Mouse (Mus musculus) adrenal gland, postnatal 36 days (tissue): ENCODE measurements at regions not wholly inside any gene's neighbourhood (a gene's known extent, or its start where the extent isn't known, plus 50 kb on each side); places are given as distances from the start of the nearest gene placed in this dataset.
A peak's percentile ranks its signal among the peaks of the same experiment; 100 is the strongest.
"Not testable (repeated sequence)": the region's sequence is repeated elsewhere in the genome, so short reads cannot be mapped to it uniquely, and the experiment has no call there.

Experiments
- DNase-seq, 2 experiments: peaks; one replicate each; pipeline ENCODE4 v3.0.0; 2021; ENCODE audit warnings: mixed read lengths in 1 of 2

- peak in 1 of 2 experiments; percentile 8 for DNase-seq
Measured at GRCm38 (mm10) chr12:33496306-33496705, 66.9 kb downstream of the Twistnb start.

DNA sequence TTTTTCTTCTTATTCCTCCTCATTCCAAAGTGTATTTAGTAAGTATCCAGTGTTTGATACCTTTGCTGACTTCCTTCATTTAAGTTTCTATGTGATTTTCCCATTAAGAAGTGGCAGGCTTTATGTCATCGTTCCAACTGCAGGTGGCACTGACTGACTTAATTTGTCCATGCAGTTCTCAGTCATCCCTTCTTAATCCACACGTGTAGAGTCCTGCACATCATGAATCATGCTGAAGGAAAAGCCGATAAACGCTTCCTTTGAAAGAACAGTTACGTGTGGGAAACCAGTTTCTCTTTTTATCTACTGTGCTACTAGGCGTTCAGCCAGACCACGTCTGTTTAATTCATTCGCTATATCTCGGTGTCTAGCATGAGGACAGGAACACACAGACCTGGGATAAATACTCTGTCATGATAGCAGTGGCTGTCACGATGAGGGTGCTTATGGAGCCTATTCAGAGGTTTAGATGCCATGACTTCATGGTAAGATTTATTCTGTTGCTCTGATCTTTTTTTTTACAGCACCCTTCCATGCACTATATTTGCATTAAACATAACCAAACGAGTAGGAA, 68.0 kb downstream of the Twistnb start:
- no peak for DNase-seq

DNA sequence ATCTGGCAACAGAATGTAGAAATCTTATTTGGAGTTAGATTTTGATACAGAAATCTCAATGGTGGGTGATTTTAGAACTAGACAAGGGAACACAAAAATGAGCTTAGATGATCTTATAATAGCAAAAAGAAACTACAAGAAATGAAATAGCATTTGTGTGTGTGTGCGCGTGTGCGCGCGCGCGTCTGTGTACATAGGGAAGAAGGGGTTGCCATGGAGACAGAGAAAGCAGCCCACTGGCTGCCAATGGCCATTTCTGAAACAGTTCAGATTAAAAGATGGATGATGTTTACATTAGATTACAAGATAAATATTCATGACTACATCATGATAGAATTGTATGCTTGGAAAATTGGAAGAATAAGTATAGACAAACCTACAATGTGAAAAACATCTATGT, 112.1 kb downstream of the Twistnb start:
- no peak for DNase-seq

GRCm38 (mm10) chr12:33551660-33552059, 122.2 kb downstream of the Twistnb start:
- not testable (repeated sequence) for DNase-seq

DNA sequence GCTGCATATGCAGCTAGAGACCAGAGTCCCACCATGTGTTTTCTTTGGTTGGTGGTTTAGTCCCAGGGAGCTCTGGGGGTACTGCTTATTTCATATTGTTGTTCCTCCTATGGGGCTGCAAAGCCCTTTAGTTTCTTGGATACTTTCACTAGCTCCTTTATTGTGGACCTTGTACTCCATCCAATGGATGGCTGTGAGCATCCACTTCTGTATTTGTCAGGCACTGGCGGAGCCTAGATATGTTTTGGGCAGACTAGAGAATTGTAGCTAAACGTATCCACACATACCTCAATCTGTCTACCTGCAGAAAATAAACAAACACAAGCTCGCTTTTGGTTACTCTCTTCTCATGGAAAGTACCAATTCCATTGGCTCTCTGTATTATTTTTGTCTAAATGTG, 122.8 kb downstream of the Twistnb start:
- DNase-seq: no peak

- no peak for DNase-seq
Measured at GRCm38 (mm10) chr12:33552651-33553050, 123.2 kb downstream of the Twistnb start.

- no peak for DNase-seq
Measured at GRCm38 (mm10) chr12:33553731-33554130, 124.3 kb downstream of the Twistnb start.

DNA sequence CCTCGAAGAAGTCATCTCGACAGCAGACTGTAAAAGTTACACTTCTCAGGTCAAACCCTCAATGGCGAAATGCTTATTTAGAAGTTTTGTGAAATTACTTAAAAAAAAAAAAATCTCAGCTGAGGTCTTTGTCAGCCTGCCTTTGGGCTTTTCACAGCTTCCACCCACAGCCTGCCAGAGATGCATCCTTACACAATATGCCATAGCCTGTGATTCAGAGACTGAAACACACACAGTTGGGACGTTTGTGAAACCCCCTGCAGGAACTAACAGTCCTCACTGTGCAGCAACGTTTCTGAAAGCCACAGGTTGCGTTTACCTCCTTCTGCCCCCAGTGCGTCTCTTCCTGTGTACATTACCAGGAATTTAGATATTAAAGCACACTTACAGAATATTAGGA, 131.7 kb downstream of the Twistnb start:
- DNase-seq: no peak

GRCm38 (mm10) chr12:33577877-33578428, 148.5 kb downstream of the Twistnb start:
- DNase-seq: no peak

- no peak for DNase-seq
Measured at GRCm38 (mm10) chr12:33580809-33581208, 151.4 kb downstream of the Twistnb start.

GRCm38 (mm10) chr12:33591031-33591430, 161.6 kb downstream of the Twistnb start:
- no peak for DNase-seq

GRCm38 (mm10) chr12:33592431-33592911, 163.0 kb downstream of the Twistnb start:
- no peak for DNase-seq

GRCm38 (mm10) chr12:33592938-33593337, 163.5 kb downstream of the Twistnb start:
- peak in 1 of 2 experiments; percentile 13 for DNase-seq

GRCm38 (mm10) chr12:33593685-33594084, 164.2 kb downstream of the Twistnb start:
- no peak for DNase-seq

- DNase-seq: no peak
Measured at GRCm38 (mm10) chr12:33605393-33605792, 176.0 kb downstream of the Twistnb start.

GRCm38 (mm10) chr12:33607811-33608602, 178.6 kb downstream of the Twistnb start:
- DNase-seq: no peak

DNA sequence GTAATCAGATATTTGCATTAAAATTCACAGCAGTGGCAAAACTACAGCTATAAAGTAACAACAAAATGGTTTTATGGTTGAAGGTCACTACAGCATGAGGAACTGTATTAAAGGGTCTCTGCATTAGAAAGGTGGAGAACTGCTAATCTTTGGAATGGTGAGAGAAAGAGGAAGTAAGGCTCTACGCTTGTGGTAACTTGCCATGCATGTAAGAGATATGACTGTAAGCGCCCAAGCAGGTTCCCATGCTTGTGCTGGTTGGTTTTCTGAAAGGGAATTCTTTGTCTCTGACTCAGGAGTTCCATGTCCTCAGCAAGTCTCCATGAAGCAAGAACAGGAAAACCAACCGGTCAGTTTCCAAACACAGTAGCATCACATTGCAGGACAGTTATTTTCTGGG, 182.9 kb downstream of the Twistnb start:
- no peak for DNase-seq

DNA sequence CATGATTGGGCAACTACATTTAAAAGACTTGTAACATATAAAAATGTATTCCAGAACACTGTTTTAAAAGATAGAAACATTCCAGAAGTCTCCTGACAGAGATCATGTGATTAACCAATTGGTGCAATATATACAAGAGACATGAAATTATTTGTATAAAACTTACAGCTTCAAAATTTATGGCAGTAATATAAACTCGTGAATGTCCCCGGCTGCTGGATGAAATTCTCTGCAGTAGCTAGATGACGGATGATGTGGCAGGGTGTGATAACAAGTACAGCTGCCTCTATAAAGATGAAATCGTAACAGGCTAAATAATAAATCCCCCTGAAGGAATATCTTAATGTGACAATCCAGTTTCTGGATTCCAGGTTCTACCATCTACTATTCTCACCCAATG, 191.0 kb downstream of the Twistnb start:
- no peak for DNase-seq

DNA sequence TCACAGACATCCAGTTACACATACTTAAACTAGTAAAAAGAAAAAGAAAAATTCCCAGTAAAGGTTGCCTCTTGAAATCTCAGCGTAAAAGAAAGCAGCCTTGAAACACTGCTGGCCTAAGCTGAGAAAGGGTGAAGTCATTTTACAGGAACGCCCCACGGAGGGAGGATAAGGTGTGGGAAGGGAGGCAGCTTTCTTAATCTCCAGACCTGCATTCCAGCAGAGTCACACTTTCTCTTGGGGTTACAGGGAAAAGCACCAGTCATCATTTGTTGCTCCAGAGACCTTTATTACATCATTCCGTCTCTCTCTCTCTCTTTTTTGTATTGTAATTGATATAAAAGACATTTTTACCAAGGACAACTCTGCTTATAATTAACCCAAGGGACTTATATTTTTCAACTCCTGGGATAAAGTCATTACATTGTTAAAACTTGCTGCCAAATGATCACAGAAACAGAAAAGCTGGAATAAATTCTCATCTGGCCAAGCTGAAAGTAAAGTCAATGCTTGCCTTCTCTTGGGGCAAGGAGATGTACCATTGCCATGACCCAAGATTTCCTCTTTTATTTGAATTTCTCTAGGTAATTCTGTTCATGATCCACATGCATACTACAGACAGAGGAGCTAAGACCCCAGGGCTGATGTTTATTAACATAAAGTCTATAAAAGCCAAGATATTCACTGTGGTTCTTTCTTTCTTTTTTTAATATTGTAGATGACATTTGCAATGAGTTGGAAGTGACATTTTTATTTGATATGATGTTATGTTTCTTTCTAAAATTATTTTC, 196.9 kb downstream of the Twistnb start:
- no peak for DNase-seq

GRCm38 (mm10) chr12:33652597-33652996, 223.2 kb downstream of the Twistnb start:
- DNase-seq: no peak

DNA sequence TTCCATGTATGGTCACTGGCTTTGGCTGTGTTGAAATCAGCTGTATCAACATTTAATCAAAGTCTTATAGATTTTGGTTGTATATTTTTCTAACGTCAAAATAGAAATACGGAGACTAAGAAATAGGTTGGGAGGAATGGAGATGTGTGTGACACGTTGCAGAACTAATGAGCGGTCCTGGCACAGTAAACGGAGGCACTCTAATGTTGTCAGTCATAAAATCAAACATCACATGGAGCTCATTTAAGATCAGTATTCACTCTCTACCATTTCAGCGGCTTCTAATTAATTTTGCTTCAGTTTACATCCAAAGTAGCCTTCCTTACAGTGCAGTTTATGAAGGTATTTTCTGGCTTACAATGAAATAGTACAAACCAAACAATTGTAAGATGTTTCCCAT, 246.1 kb downstream of the Twistnb start:
- DNase-seq: no peak

DNA sequence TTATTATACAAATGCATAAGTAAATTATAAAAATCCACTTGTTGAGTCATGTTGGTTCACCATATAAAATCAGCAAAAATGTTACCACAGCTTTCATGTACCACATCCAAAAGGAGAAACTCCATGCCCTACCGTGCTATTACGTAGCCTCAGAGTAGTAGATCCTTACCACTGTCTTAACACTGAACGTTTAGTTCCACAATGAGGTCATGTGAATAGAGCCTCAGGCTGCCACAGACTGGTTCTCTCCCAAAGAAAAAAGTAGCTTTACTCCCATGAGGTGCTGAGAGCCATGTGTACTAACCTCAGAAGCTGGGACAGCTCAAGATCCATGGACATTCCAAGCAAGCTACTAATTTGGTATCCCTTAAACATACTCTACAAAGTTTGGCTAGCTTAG, 235.4 kb upstream of the Ferd3l start:
- no peak for DNase-seq

DNA sequence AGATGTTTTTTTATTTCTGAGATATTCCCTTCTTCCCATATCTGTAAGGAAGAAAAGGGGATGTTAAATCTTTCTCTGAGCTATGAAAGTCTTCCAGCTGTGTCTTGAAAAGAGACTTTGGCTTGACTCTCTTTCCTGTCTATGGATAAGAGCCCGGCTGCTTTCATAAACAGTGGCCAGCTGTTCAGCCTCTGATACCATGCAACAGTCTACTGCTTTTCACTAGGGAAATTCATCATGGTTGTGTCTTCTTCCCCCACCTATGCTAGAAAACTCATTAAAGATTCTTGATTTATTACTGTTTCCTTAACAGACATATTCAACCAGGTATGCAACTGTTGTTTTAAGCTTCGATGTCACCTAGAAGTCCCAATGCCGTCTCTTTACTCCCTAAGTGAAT, 213.8 kb upstream of the Ferd3l start:
- DNase-seq: no peak
